In the genomic region with DNA sequence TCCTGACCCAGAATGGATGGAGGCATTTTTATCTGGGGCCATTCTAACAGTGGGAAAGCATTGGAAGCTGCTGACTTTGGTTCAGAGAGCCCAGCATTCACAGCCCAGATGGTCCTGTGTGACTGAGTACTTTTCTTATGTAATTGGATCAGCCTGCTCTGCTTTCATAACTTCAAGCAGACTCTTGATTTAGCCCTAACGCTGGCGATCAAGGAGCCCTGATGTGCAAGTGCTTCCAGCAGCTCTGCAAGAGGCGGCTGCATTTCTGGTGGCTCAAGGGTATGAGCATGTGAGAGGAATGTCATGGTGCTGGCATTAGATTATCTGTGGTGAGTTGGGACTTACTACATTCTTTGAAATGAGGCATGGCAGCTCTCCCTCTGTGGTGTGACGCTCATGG, we compare ENCODE assay signal across 9 mouse cellular contexts. TPM values are rescaled to one million over a fixed set of nuclear protein-coding genes. Genes with fewer than 3 reads are reported as not detected.
DNase-seq lines count a peak whose midpoint lies in the region; ATAC-seq lines count a peak whose summit lies in the region.
"Had no signal": no experiment of that assay in that cellular context is flagged by ENCODE, and none has a peak within 500 bp of the region (broad histone marks: within the 10 kb centered on the region; RNA-seq: fewer than 3 reads in every experiment).

No protein-coding gene starts in this region.

- H3K4me1 ChIP-seq in heart, embryonic 15.5 days (replicated peaks) = peaks cover 26% of the 10 kb centered on the region
- peaks cover 6% of the 10 kb centered on the region for H3K4me1 ChIP-seq in limb, embryonic 15.5 days

- 44% methylated on average over 4 of the region's 4 CpGs for WGBS in heart, embryonic 15.5 days
- WGBS in limb, embryonic 15.5 days = 34% methylated on average over 4 of the region's 4 CpGs

- DNase-seq in cerebellum, adult 11 months = peak; percentile 45
- DNase-seq in cerebellum, postnatal 4 days (ENCODE audit: low spot score in 2 of 2) = no peak
- peak; percentile 73 for DNase-seq in cerebellum, adult 9-11 months
- no peak for DNase-seq in ovary, postnatal 10 days (ENCODE audit: low spot score)
- no peak for DNase-seq in kidney, adult 9 months
- no peak for DNase-seq in natural killer cell, adult 2 months (ENCODE audit: low spot score in 2 of 2)

- H3K27me3 ChIP-seq in heart, embryonic 15.5 days = no peaks in the 10 kb centered on the region
- no peaks in the 10 kb centered on the region for H3K27me3 ChIP-seq in limb, embryonic 15.5 days
- H3K27me3 ChIP-seq: liver, embryonic 15.5 days had no signal

- H3K9ac ChIP-seq in heart, embryonic 15.5 days = no peak overlapping the region
- H3K9ac ChIP-seq in limb, embryonic 15.5 days = no peak overlapping the region
- H3K9ac ChIP-seq: liver, embryonic 15.5 days had no signal

- H3K27ac ChIP-seq in heart, embryonic 15.5 days = peak overlapping the region; percentile 78
- peak overlapping the region; percentile 2; the same call in 1 of the 2 replicates for H3K27ac ChIP-seq in limb, embryonic 15.5 days
- H3K27ac ChIP-seq: liver, embryonic 15.5 days had no signal

- peak; percentile 45; the same call in 1 of the 2 replicates for ATAC-seq in heart, embryonic 15.5 days (replicated peaks; ENCODE audit: insufficient number of reproducible peaks, insufficient read depth, low FRiP score, low read depth)
- no peak; the same call in 1 of the 2 replicates for ATAC-seq in limb, embryonic 15.5 days (ENCODE audit: insufficient number of reproducible peaks, low FRiP score, low TSS enrichment, low read depth)

- no peaks in the 10 kb centered on the region for H3K9me3 ChIP-seq in heart, embryonic 15.5 days (replicated peaks)
- H3K9me3 ChIP-seq in limb, embryonic 15.5 days = no peaks in the 10 kb centered on the region
- H3K9me3 ChIP-seq: liver, embryonic 15.5 days had no signal

- H3K4me3 ChIP-seq in heart, embryonic 15.5 days = no peak overlapping the region
- no peak overlapping the region for H3K4me3 ChIP-seq in limb, embryonic 15.5 days
- H3K4me3 ChIP-seq: liver, embryonic 15.5 days had no signal

- peaks cover 15% of the 10 kb centered on the region; the same call in 1 of the 2 replicates for H3K36me3 ChIP-seq in heart, embryonic 15.5 days
- peaks cover 33% of the 10 kb centered on the region for H3K36me3 ChIP-seq in limb, embryonic 15.5 days

- H3K4me2 ChIP-seq in heart, embryonic 15.5 days = peak overlapping the region; percentile 9; the same call in 1 of the 2 replicates
- H3K4me2 ChIP-seq in limb, embryonic 15.5 days = no peak overlapping the region
- H3K4me2 ChIP-seq: liver, embryonic 15.5 days had no signal

RNA-seq across cellular contexts. Expression of a gene that starts 8.6 kb away (rescaled TPM):
- 2.2 and 2.8 TPM in 2 replicates for polyA plus RNA-seq in heart, embryonic 15.5 days (2015; fragmentation: Nextera tagmentation; extraction: Ambion mirVana)
- polyA plus RNA-seq in limb, embryonic 15.5 days (2015; fragmentation: Nextera tagmentation; extraction: Ambion mirVana) = 4.1 and 4.2 TPM in 2 replicates

RNA-seq across cellular contexts. Expression of a gene that starts 35.5 kb away (rescaled TPM):
- polyA plus RNA-seq in heart, embryonic 15.5 days (2015; fragmentation: Nextera tagmentation; extraction: Ambion mirVana) = 0.71 and 1.5 TPM in 2 replicates
- polyA plus RNA-seq in limb, embryonic 15.5 days (2015; fragmentation: Nextera tagmentation; extraction: Ambion mirVana) = 11.1 TPM in 2 replicates

RNA-seq across cellular contexts. Expression of a gene that starts 35.6 kb away (rescaled TPM):
- 14.2 and 20.4 TPM in 2 replicates for polyA plus RNA-seq in heart, embryonic 15.5 days (2015; fragmentation: Nextera tagmentation; extraction: Ambion mirVana)
- polyA plus RNA-seq in limb, embryonic 15.5 days (2015; fragmentation: Nextera tagmentation; extraction: Ambion mirVana) = 23.2 and 24.1 TPM in 2 replicates

RNA-seq across cellular contexts. Expression of a gene that starts 55.6 kb away (rescaled TPM):
- polyA plus RNA-seq in heart, embryonic 15.5 days (2015; fragmentation: Nextera tagmentation; extraction: Ambion mirVana) = 26.2 and 31.0 TPM in 2 replicates
- 43.9 and 51.7 TPM in 2 replicates for polyA plus RNA-seq in limb, embryonic 15.5 days (2015; fragmentation: Nextera tagmentation; extraction: Ambion mirVana)

Comparison
In these comparisons a context has a peak if more than half of its experiments do, and no peak if none do; other contexts are left out.
1. DNase-seq: peak in cerebellum, adult 11 months (single experiment) and cerebellum, adult 9-11 months (single experiment); none in cerebellum, postnatal 4 days (0 of 2), ovary, postnatal 10 days (single experiment), kidney, adult 9 months (single experiment) and natural killer cell, adult 2 months (0 of 2).